Mouse (Mus musculus) midbrain, embryonic 16.5 days (tissue): ENCODE measurements around the gene Yy1. TPM values are rescaled to one million over a fixed set of nuclear protein-coding genes. Genes with fewer than 3 reads are reported as not detected.

ENCODE experiments used
- ATAC-seq: fragments of 200-750 bp; cut with Nextera tagmentation; 2 replicates; pipeline ENCODE4 v1.8.0; 2017; ENCODE audit warnings: moderate TSS enrichment
- H3K27ac ChIP-seq: fragments of 300-500 bp; sonication (generic); 2 replicates; pipeline ENCODE4 v1.5.1; 2014; ENCODE audit warnings: mild to moderate bottlenecking, low read length, mixed read lengths
- H3K27me3 ChIP-seq: fragments of 300-500 bp; sonication (generic); 2 replicates; pipeline ENCODE4 v1.6.1; 2014; ENCODE audit warnings: low read depth, low read length, mixed read lengths; ENCODE audit not compliant: control insufficient read depth, insufficient read depth
- H3K36me3 ChIP-seq: fragments of 300-500 bp; sonication (generic); 2 replicates; pipeline ENCODE4 v1.6.1; 2014; ENCODE audit warnings: mild to moderate bottlenecking, low read length, moderate library complexity, mixed read lengths; ENCODE audit not compliant: control insufficient read depth, insufficient read depth
- H3K4me1 ChIP-seq: fragments of 300-500 bp; sonication (generic); 2 replicates; pipeline ENCODE4 v1.6.1; 2014; ENCODE audit warnings: mild to moderate bottlenecking, low read length, mixed read lengths; ENCODE audit not compliant: control insufficient read depth, insufficient read depth
- H3K4me2 ChIP-seq: fragments of 300-500 bp; sonication (generic); 2 replicates; pipeline ENCODE4 v1.6.1; 2014; ENCODE audit warnings: mild to moderate bottlenecking, low read length, mixed read lengths
- H3K4me3 ChIP-seq: fragments of 300-500 bp; sonication (generic); 2 replicates; pipeline ENCODE4 v1.5.1; 2014; ENCODE audit warnings: low read depth, mild to moderate bottlenecking, low read length, moderate library complexity, mixed read lengths
- H3K9ac ChIP-seq: fragments of 300-500 bp; sonication (generic); 2 replicates; pipeline ENCODE4 v1.6.1; 2014; ENCODE audit warnings: low read depth, low read length, mixed read lengths
- H3K9me3 ChIP-seq: fragments of 300-500 bp; sonication (generic); replicated peaks from 2 replicates; pipeline ENCODE4 v1.6.1; 2014; ENCODE audit warnings: mild to moderate bottlenecking, low read length, mixed read lengths; ENCODE audit not compliant: control insufficient read depth, poor library complexity, severe bottlenecking
- WGBS: fragments of 180-500 bp; shearing (Covaris S2); extraction: QIAGEN DNeasy Blood & Tissue Kit; methylation state at CpG from one replicate; pipeline ENCODE4 v1.1.7; 2014; 5-methylcytosine and 5-hydroxymethylcytosine counted together
- polyA plus RNA-seq: library from polyadenylated mRNA; unstranded; fragments of >200 nt; fragmentation: Nextera tagmentation; extraction: Ambion mirVana; gene quantifications from 2 replicates; pipeline ENCODE4 v1.2.1, GENCODE M21; 2015

The Yy1 gene
- polyA plus RNA-seq, 1 experiment from 2014 or later = 10.3 TPM

DNA sequence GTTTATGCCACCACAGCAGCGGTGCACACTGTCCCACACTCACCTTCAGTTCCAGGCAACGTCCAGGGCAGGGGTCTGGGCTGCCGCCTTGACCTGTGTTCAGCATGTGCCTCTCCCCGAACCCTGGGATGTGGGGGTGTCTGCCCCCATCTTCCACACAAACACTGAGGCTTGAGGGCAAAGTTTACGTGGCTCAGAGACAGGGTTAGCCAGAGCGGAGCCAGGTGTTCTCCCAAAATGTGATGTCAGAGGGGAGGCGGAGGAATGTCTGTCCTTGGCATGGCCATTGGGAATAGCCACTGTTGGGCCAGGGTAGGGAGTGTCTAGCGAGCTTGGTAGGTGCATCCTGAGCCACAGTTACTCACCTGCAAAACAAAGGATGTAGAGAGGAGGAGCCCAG lies 60.0 kb downstream of the Yy1 start:
- ATAC-seq = no peak
- Histone ChIP-seq H3K4me1 (no peaks in the 10 kb centered on the region; the same call in 1 of the 2 replicates), H3K36me3 (no peaks in the 10 kb centered on the region), H3K9ac (no peak overlapping the region), H3K9me3 (no peaks in the 10 kb centered on the region), H3K27ac (no peak overlapping the region), H3K4me2 (no peak overlapping the region), H3K27me3 (no peaks in the 10 kb centered on the region), H3K4me3 (no peak overlapping the region)
- 91% methylated on average over 8 of the region's 8 CpGs for WGBS

DNA sequence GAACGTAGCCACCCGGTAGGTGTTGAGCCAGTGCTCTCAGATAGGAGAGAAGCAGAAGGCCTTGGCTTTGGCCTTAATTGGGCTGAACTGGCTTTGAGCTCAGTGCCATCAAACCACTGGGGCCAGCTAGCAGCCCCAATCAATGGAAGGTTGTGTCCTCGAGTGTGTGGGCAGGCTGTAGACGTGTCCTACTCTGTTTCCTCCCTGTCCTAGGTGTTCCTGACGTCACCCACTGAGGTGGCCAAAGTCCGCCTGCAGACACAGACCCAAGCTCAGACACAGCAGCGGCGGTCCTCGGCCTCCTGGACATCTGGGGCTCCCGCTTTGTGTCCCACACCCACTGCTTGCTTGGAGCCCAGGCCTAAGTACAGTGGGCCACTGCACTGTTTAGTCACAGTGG lies 62.3 kb downstream of the Yy1 start:
- 85% methylated on average over 10 of the region's 10 CpGs for WGBS
- H3K9ac ChIP-seq = no peak overlapping the region
- no peak overlapping the region for H3K4me3 ChIP-seq
- no peak for ATAC-seq
- H3K27ac ChIP-seq = no peak overlapping the region
- no peaks in the 10 kb centered on the region for H3K9me3 ChIP-seq
- H3K4me2 ChIP-seq = no peak overlapping the region
- H3K4me1 ChIP-seq = no peaks in the 10 kb centered on the region; the same call in 1 of the 2 replicates
- H3K36me3 ChIP-seq = no peaks in the 10 kb centered on the region
- H3K27me3 ChIP-seq = no peaks in the 10 kb centered on the region

DNA sequence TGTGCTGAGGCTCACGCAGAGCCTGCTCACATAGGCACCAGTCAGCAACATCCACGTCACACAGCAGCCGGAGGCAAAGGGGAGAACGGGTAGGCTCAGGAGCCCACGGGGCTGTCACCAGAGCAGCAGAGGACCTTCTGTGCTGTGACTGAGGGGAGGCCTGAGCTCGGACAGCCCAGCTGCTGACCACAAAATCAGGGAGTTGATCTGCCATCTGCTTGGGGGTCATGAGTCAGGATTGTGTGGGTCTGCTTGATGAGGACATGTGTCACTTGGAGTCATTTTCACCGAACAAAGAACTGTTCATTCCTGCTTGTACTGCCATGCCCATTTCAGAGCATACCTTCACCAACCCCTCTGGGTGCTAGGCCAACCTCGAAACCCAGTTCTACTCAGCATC lies 63.4 kb downstream of the Yy1 start:
- Histone ChIP-seq H3K9ac (no peak overlapping the region), H3K4me1 (no peaks in the 10 kb centered on the region), H3K27ac (no peak overlapping the region), H3K9me3 (no peaks in the 10 kb centered on the region), H3K4me3 (no peak overlapping the region), H3K36me3 (no peaks in the 10 kb centered on the region; the same call in 1 of the 2 replicates), H3K27me3 (no peaks in the 10 kb centered on the region), H3K4me2 (no peak overlapping the region)
- WGBS = 86% methylated on average over 8 of the region's 8 CpGs
- ATAC-seq = no peak

DNA sequence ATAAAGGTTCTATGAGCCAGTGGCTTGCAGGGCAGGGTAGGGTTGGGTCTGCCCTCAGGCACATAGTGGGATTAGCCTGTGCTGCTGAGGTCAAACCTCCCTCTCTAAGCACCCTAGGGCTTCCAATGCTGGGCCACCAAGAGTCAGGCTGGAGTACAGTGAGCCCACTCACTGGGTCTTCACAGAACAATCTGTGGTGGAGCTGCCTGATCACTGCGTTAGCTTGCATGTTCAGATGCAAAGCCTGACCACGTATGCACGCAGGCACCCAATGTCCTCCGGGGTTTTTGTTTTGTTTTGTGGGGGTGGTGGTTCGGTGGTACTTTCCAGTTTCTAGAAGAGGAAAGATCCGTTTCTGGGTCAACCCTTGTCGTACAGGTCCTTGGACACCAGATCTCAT lies 64.3 kb downstream of the Yy1 start:
- H3K4me3 ChIP-seq = no peak overlapping the region
- no peak for ATAC-seq
- no peaks in the 10 kb centered on the region for H3K9me3 ChIP-seq
- 86% methylated on average over 7 of the region's 7 CpGs for WGBS
- peaks cover 3% of the 10 kb centered on the region; the same call in 1 of the 2 replicates for H3K36me3 ChIP-seq
- H3K9ac ChIP-seq = no peak overlapping the region
- H3K4me2 ChIP-seq = no peak overlapping the region
- H3K4me1 ChIP-seq = no peaks in the 10 kb centered on the region
- no peak overlapping the region for H3K27ac ChIP-seq
- no peaks in the 10 kb centered on the region for H3K27me3 ChIP-seq

DNA sequence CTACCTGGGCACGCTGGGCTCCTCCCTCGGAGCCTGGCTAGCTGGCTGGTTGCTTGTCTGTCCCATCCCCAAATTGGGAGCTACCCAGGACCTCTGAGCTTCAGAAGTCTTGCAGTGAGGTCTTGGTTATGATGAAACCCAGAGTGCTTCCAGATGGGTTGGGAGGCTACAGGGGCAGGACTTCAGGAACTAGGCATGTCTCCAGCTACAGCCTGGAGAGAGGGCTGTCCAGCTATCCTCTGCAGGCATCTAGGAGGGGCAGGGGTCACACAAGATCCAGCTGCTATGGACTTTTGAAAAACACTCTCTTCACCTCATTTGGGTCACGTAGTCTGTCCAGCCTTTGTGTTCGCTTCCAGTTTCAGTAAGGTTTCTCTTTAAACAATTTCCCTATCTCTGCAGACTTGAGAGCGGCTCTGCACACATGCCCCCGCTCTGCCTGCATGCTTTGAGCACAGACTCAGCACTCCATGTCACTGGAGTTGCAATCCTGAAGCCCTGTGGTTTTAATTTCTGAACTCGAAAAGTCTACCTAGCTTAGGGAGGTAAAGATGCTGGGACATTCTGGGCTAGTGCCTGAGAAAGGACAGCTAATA lies 64.9 kb downstream of the Yy1 start:
- H3K4me1 ChIP-seq = no peaks in the 10 kb centered on the region
- 82% methylated on average over 7 of the region's 7 CpGs for WGBS
- no peaks in the 10 kb centered on the region for H3K27me3 ChIP-seq
- no peak overlapping the region for H3K4me2 ChIP-seq
- no peak overlapping the region for H3K9ac ChIP-seq
- H3K9me3 ChIP-seq = no peaks in the 10 kb centered on the region
- ATAC-seq = no peak
- H3K4me3 ChIP-seq = no peak overlapping the region
- H3K36me3 ChIP-seq = peaks cover 8% of the 10 kb centered on the region
- no peak overlapping the region for H3K27ac ChIP-seq

DNA sequence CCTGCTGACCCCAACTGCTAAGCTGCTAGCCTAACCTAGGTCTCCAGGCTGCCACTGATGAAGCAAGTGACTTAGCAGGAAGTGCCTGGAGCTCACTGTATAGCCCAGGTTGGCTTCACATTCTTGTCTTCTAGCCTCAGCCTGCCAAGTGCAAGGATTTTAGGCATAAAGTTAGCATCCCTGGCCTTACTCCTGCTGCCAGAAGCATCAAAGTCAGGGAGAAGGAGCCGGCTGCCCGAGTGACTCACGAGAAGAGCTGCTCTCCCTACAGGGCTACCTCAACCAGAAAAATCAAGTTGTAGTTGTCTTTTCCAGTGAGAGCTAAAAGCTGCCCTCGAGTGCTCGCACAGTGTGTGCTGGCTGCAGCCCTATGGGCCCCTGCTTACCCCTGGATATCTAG lies 65.7 kb downstream of the Yy1 start:
- Histone ChIP-seq H3K36me3 (peaks cover 11% of the 10 kb centered on the region), H3K27me3 (no peaks in the 10 kb centered on the region), H3K4me1 (no peaks in the 10 kb centered on the region), H3K9me3 (no peaks in the 10 kb centered on the region), H3K27ac (no peak overlapping the region), H3K4me3 (no peak overlapping the region), H3K9ac (no peak overlapping the region), H3K4me2 (no peak overlapping the region)
- ATAC-seq = no peak
- 84% methylated on average over 5 of the region's 5 CpGs for WGBS

DNA sequence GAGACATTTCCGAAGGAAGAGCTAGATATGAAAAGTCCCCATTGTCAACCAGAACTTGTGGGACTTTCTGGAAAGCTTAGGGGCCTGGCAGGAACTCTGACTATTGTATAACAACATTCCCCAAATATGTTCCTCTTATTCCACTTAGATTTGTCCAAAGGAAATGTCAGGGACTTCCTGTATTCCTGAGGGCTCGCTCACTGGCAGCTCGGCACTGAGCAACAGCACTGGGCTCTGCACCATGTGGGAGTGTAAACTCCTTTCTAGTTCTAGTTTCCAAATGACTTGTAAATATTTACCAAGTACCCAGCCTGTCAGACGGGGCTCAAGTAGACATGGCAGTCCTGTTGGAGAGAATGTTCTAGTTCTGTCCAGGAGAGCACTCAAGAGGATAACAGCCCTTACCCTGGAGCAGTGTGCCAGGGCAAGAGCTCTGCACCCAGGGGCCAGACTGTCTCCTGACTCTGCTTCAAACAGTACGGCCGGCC lies 72.3 kb downstream of the Yy1 start:
- Histone ChIP-seq H3K4me3 (no peak overlapping the region), H3K27me3 (no peaks in the 10 kb centered on the region), H3K9ac (no peak overlapping the region), H3K36me3 (peaks cover 64% of the 10 kb centered on the region), H3K9me3 (no peaks in the 10 kb centered on the region), H3K4me2 (no peak overlapping the region), H3K4me1 (no peaks in the 10 kb centered on the region), H3K27ac (no peak overlapping the region)
- ATAC-seq = no peak
- WGBS = 90% methylated on average over 6 of the region's 6 CpGs

DNA sequence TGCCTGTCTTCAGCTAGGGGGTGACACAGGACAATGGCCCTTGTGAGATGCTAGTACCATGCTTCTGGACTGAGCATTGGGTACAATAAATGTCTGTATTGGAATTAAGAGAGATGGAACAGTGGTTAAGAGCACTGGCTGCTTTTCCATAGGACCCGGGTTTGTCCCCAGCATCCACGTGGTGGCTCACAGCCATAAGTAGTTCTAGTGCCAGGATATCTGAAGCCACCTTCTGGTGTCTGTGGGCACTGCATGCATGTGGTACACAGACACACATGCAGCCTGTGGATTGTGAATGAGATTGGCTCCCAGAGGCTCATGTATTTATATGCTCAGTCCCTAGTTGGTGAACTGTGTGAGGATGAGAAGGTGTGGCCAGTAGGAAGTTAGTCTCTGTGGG lies 76.8 kb downstream of the Yy1 start:
- WGBS = 84% methylated on average over 2 of the region's 2 CpGs
- H3K9ac ChIP-seq = no peak overlapping the region
- peaks cover 63% of the 10 kb centered on the region for H3K36me3 ChIP-seq
- no peaks in the 10 kb centered on the region for H3K9me3 ChIP-seq
- no peak overlapping the region for H3K4me2 ChIP-seq
- H3K27me3 ChIP-seq = no peaks in the 10 kb centered on the region
- H3K27ac ChIP-seq = no peak overlapping the region
- ATAC-seq = no peak
- H3K4me1 ChIP-seq = no peaks in the 10 kb centered on the region
- no peak overlapping the region for H3K4me3 ChIP-seq
